Mouse (Mus musculus): ENCODE measurements around the gene Gm20605.

The Gm20605 gene

DNA sequence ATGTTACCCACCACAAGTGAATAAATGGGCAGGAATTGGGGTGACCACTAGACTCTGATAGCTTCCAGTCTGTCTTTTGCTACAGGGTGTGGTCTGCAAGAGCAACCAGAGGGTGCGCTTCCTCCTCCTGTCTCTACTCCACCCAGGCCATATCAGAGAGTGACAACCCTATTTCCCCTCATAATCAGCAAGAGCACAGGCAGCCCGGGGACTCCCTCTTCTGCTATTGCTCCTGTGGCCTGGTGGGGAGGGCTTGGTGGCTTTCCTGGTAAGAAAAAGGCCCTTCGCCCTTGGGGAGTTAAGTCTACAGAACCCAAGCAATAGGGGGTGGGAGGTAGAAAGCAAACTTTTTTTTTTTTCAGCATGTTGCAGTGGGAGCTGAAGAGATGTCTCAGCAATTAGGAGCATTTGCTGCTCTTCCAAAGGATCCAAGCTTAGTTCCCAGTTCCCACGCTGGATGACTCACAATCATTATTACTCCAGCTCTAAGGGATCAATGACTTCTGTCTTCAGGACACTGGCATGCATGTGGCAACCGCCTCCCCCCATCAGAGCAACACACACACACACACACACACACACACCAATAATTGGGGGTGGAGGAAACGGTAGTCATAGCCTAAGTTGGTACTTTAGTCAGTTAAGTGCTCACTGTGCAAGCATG is 57.3 kb downstream of the Gm20605 start:
- DNase-seq (ENCODE audit: low spot score in 2 of 2): no peak

DNA sequence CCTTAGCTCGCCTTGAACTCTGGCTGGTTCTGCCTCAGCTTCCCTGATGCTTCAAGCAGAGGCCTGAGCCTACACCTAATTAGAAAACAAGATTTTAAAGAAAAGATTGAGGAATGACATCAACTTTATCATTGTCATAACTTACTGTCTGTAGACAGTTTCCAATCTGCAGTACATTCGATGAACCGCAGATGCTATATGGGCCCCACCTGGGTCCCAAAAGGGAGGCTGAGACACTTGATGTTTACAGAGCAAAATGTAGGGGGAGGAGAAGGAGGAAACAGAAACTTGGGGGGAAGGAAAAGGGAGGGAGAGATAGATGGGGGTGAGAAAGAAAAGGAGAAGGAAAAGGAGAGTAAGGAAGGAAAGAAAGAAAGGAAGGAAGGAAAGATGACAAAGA is 61.0 kb downstream of the Gm20605 start:
- DNase-seq (ENCODE audit: low spot score in 2 of 2): no peak

DNA sequence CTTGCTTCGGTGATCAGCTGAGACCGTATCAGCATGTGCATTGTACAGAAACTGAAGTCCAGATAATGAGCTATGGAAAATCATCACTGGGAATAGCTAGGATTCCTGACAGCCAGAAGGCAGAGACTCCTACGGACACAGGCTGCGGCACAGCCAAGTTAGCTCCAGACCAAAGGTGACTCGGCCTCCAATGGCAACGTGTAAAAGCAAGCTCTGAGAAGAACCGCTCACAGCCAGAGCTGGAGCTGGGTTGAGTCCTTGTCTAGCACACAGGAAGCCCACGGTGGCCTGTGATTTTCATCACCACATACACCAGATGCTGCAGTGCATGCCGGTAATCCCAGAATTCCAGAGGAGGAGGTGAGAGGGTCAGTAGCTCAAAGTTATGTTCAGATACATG is 61.6 kb downstream of the Gm20605 start:
- no peak for DNase-seq (ENCODE audit: low spot score in 2 of 2)

DNA sequence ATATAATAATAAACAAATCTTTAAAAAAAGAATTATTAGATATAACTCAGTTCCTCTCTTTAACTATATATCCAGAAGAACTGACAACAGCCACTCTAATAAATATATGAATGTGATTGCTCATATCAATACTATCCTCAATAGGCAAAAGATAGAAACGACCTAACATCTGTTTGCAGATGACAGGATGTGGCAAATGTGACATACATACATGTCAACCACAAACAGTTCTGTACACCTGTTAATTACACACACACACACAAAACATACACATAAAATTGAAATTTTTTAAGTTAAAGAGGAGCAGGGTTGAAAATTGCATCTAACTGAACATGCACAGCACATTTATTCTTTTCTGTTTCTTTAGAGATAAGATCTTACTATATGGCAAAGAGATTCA is 62.9 kb downstream of the Gm20605 start:
- DNase-seq (ENCODE audit: low spot score in 2 of 2): no peak

Measured in frontal cortex, postnatal 36 days (tissue).